Mouse (Mus musculus) frontal cortex, postnatal 14 days (tissue): Measurements from ENCODE around the gene Mecom.

ENCODE experiments used
- DNase-seq, 2 experiments: peaks; one replicate each; pipeline ENCODE4 v3.0.0; 2022; ENCODE audit warnings: low spot score in 2 of 2

Gene Mecom

GRCm38 (mm10) chr3:30353878-30354727 lies 193.7 kb downstream of the Mecom start:
- DNase-seq = no peak

GRCm38 (mm10) chr3:30349279-30349678 lies 198.5 kb downstream of the Mecom start:
- DNase-seq = no peak

DNA sequence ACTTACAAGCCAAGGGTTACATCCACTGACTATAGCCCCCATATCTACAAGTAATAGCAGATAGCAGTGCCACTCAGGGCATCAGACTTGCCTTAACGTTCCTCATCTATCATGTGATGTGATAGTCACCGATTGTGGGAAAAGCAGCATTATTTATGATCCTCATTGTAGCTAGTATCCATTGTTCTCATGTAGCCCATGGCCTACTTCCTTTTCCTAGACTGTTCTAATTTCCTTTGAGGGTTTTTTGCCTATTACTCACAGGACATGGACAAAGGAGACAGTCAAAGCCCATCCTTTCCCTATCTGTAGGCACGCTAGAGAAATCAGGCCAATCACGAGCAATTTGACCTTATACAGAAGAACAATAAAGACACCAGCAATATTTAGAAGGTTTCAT lies 203.7 kb downstream of the Mecom start:
- no peak for DNase-seq

- no peak for DNase-seq
Measured at GRCm38 (mm10) chr3:30332337-30332736, 215.5 kb downstream of the Mecom start.

- no peak for DNase-seq
Measured at GRCm38 (mm10) chr3:30330476-30330875, 217.3 kb downstream of the Mecom start.

DNA sequence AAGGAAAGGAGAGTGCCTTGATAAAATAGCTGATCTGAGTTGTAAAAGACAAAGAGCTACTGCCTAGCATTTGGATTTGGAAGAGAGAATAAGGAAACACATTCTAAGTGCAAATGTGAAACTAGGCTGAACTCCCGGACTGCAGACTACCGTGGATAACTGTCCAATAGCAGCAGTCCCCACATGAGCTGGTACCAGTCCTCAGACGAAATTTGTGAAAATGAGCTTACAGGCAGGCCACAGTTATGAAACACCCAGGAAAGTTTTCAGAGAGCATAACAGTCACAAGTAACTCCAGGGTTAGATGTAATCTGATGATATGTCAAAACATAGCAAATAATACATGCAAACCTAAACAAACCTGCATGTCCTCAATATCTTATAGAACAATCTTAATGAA lies 217.8 kb downstream of the Mecom start:
- DNase-seq = no peak

- DNase-seq = no peak
Measured at GRCm38 (mm10) chr3:30314955-30315354, 232.9 kb downstream of the Mecom start.

GRCm38 (mm10) chr3:30308081-30308480 lies 239.7 kb downstream of the Mecom start:
- DNase-seq = no peak

GRCm38 (mm10) chr3:30307601-30308000 lies 240.2 kb downstream of the Mecom start:
- DNase-seq = no peak

DNA sequence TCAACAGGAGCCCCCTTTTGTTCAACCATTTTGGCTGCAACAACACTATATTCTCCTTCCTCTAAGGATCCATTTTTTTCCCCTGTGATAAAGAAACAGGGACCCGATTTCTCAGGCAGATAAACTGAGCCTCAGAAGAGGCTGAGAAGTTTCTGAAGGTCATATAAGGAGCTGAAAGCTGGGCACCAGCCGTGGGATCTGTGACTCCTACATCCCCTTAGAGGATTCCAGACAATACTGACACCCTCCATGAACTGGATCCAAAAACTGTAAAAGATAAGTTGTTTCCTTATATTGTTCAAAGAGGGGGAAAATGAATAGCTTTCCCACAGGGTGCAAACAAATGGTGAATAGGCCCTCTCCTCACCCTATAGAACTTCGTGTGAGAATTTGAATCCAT lies 241.7 kb downstream of the Mecom start:
- DNase-seq = no peak

DNA sequence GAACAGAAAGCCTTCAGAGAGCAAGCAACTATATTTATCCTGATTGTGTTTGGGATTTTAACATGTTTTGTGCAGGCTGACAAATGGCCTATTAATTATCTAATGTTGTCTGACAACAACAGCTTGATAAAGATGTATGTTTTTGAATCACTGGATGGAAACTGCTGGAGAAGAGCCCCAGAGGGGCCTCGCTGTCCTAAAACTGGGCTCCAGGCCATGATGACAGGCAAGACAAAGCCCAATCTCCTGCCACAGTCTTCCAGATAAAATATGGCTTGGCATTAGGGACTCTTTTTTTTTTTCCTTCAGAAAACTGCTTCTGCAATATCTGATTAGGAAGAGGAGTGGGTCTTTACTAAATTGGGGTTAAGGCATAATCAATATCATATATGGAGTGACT lies 248.3 kb downstream of the Mecom start:
- DNase-seq = no peak

DNA sequence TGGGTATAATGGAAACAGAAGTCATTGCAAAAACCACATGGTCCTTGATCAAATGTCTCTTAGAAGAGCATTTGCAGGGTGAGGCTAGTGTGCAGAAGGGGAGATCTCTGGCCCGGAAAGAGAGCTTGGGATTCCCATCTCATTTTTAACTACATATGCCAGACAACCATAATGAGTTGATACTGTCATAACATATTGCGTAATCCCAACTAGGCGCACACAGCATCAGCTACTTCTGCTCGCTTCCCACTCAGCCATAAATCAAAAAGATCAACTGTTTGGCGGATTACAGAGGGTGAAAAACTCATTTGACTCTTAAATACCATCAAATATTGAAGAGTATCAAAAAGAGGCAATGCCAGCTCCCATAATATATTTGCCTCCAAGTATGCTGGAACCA lies 253.4 kb downstream of the Mecom start:
- no peak for DNase-seq

DNA sequence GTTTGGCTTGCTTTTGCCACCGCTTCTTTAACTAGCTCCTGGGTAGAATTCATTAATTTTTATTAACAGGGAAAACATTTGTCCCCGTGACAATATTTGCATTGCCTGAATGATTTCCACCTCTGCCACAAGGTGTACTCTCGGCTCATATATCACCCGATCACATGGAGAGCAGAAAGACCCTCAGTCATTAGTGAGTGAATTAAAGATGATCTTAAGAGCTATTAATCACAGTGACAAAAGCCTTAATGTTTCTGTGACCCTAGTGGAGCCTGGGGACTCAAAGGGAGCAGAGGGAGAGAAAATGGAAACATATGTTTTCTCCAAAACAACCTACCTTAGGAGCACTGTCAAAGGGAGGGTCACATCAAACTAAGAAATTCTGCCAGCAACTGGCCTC lies 261.3 kb downstream of the Mecom start:
- no peak for DNase-seq

GRCm38 (mm10) chr3:30284094-30284493 lies 263.7 kb downstream of the Mecom start:
- DNase-seq = no peak

DNA sequence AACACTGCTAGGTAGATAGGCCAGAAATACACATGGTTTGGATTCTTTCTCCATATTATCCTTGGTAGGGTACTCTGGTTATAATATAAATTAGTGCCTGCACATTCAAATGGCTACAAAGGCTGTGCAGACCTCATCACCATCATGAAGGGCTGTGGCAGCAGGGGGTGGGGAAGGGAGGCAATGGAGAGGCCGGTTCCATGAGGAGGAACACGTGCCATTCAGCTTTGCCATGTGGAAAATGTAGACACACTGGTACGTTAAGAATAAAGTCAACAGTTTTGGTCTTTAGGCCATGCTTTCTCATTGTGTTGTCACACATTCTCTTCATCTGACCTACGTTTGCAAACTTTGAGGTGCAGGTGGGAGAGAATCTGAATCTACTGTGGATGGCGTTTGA lies 264.2 kb downstream of the Mecom start:
- DNase-seq = no peak

DNA sequence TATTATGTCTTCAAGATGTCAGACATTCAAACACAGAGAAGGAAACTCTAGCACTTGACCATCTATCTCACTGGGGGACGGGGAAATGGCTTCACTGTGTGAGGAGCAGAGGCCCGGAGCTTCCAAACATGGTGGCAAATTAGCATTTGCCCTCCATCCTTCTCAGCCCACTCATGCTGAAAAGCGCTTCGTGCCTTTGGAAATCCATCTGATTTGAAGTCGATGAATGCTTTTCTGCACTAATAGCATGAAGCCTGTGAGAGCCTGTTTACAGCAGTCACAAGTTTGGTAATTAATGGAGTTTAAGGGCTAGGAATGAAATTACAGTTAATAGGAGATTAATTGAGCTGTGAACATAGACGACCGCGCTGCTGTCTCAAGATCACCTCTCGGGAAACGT lies 270.2 kb downstream of the Mecom start:
- no peak for DNase-seq

- DNase-seq = no peak
Measured at GRCm38 (mm10) chr3:30276099-30276498, 271.7 kb downstream of the Mecom start.

DNA sequence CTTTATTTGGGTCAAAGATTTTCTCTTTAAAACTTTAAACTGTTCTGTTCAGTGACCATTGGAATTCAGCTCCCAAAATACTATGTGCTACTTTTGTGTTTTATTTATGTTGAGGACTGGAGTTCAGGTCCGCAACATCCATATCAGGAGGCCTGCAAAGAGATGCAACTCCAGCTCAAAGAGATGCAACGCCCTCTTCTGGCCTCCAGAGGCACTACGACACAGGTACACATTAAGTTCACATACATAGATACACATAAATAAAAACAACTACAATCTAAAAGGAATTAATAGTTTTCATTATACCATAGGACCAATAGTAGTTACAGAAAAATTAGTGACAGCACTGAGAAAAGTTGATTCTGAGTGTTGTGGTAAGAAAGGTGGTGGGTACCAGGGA lies 278.6 kb downstream of the Mecom start:
- no peak for DNase-seq

- DNase-seq = no peak
Measured at GRCm38 (mm10) chr3:30260945-30261344, 286.9 kb downstream of the Mecom start.

DNA sequence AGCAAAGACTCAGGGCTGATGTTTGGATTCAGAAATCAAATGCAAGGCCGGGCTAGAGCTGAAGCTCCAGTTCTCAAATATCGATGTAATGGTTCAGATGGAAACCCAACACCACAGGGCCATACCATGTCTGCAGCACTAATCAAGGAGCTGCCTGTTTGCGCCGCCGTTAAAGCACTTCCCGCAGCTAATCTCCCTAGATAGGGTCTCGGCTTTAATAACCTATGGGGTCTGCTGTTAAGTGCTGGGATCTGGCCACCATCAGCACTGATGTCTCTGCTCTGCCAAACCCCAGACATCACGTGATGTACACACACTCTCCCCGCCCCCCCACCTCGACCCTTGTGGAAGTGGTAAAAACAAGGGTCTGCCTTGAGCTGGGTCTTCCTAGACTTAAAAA lies 289.4 kb downstream of the Mecom start:
- DNase-seq = no peak

DNA sequence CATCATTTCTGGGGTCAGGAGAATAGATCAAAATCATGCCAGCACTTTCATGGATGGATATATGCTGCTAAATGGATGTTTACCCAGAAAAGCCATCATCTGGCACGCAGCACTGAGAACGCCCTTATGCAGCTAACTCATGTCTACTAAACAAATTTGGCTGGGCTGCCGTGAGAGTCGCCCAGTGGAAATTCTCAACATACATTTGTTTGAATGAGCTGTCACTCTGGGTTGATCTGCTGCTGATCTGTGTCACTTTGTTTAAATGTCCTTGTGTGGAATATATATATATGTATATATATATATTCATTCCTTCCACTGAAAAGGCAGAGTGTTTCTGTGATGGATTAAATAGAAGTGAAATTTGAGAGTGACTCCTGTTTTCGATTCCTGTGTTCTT lies 290.0 kb downstream of the Mecom start:
- DNase-seq = no peak

- DNase-seq = no peak
Measured at GRCm38 (mm10) chr3:30256896-30257295, 290.9 kb downstream of the Mecom start.

DNA sequence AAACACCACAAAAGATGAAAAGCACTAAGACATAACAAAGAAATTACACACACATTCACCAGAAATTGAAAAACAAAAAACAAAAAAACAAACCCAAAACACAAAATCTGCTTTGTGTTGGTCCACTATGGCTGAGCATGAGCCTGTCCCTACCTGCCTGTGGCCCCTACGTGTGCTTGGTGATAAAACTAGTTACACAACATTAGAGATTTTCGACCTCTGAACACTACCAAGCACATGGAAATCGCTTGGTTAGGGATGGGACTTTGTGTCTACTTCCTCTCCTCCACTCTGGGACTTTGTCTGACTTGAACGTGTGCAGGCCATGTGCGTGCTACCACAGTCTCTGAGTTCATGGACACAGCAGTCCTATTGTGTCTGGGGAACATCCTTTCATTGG lies 292.0 kb downstream of the Mecom start:
- DNase-seq = no peak

GRCm38 (mm10) chr3:30254451-30254850 lies 293.4 kb downstream of the Mecom start:
- DNase-seq = no peak
